Mouse (Mus musculus) ovary, postnatal 10 days (tissue): ENCODE measurements around the gene Mybl2.

Experiments used
- DNase-seq: peaks from one replicate; pipeline ENCODE4 v3.0.0; 2022; ENCODE audit warnings: low spot score

Gene Mybl2

GRCm38 (mm10) chr2:163111413-163112201 is 57.1 kb downstream of the Mybl2 start:
- no peak for DNase-seq

- DNase-seq, result no peak
Measured at GRCm38 (mm10) chr2:163120626-163121352, 66.3 kb downstream of the Mybl2 start.

- no peak for DNase-seq
Measured at GRCm38 (mm10) chr2:163121353-163121660, 66.8 kb downstream of the Mybl2 start.

- no peak for DNase-seq
Measured at GRCm38 (mm10) chr2:163122319-163122718, 67.8 kb downstream of the Mybl2 start.

- DNase-seq, result no peak
Measured at GRCm38 (mm10) chr2:163123496-163123895, 69.0 kb downstream of the Mybl2 start.

GRCm38 (mm10) chr2:163130837-163131236 is 76.3 kb downstream of the Mybl2 start:
- no peak for DNase-seq

GRCm38 (mm10) chr2:163132314-163132713 is 77.8 kb downstream of the Mybl2 start:
- no peak for DNase-seq
